Mouse (Mus musculus): Measurements from ENCODE around the gene Ripk1. TPM values are rescaled to one million over a fixed set of nuclear protein-coding genes. Genes with fewer than 3 reads are reported as not detected.

Gene Ripk1
- polyA plus RNA-seq (2016; fragmentation: Nextera tagmentation; extraction: Ambion mirVana): 12.7 and 15.6 TPM in 2 replicates

- peak within 1 kb of the TSS; percentile 92 for H3K27ac ChIP-seq
- no peaks in the 10 kb centered on the region for H3K27me3 ChIP-seq
- peak within 1 kb of the TSS; percentile 81 for H3K4me2 ChIP-seq
- H3K4me3 ChIP-seq (replicated peaks): peak within 1 kb of the TSS; percentile 97
- ATAC-seq (ENCODE audit: insufficient number of reproducible peaks, insufficient read depth, low FRiP score, low TSS enrichment, low read depth): peak; percentile 97
- H3K9ac ChIP-seq (replicated peaks): peak within 1 kb of the TSS; percentile 78
- H3K36me3 ChIP-seq: no peaks in the 10 kb centered on the region
- peaks cover 5% of the 10 kb centered on the region; the same call in 1 of the 2 replicates for H3K4me1 ChIP-seq (replicated peaks)
- under 1% methylated on average over 92 of the region's 92 CpGs for WGBS
- H3K9me3 ChIP-seq: no peaks in the 10 kb centered on the region
Measured at GRCm38 (mm10) chr13:34002058-34003006, at the start of gene Ripk1, which contains the start of gene Serpinb6a. Gene Ripk1, plus strand, starts transcription at chr13:34002363. Gene Serpinb6a, minus strand, starts transcription at chr13:34002794.

GRCm38 (mm10) chr13:33952947-33953346 lies 49.2 kb upstream of the Ripk1 start:
- no peak overlapping the region for H3K4me2 ChIP-seq
- H3K9ac ChIP-seq (replicated peaks): no peak overlapping the region
- no peak overlapping the region for H3K4me3 ChIP-seq (replicated peaks)
- no peaks in the 10 kb centered on the region for H3K36me3 ChIP-seq
- no peaks in the 10 kb centered on the region for H3K4me1 ChIP-seq (replicated peaks)
- no peaks in the 10 kb centered on the region for H3K27me3 ChIP-seq
- 74% methylated on average over 2 of the region's 2 CpGs for WGBS
- no peak overlapping the region for H3K27ac ChIP-seq
- no peak for ATAC-seq (ENCODE audit: insufficient number of reproducible peaks, insufficient read depth, low FRiP score, low TSS enrichment, low read depth)
- no peaks in the 10 kb centered on the region for H3K9me3 ChIP-seq

GRCm38 (mm10) chr13:33956571-33957421 lies 45.4 kb upstream of the Ripk1 start:
- no peak for ATAC-seq (ENCODE audit: insufficient number of reproducible peaks, insufficient read depth, low FRiP score, low TSS enrichment, low read depth)
- no peaks in the 10 kb centered on the region for H3K9me3 ChIP-seq
- no peak overlapping the region for H3K4me3 ChIP-seq (replicated peaks)
- 41% methylated on average over 6 of the region's 6 CpGs for whole genome bisulfite sequencing
- no peak overlapping the region for H3K4me2 ChIP-seq
- H3K4me1 ChIP-seq (replicated peaks): no peaks in the 10 kb centered on the region
- H3K9ac ChIP-seq (replicated peaks): no peak overlapping the region
- H3K27me3 ChIP-seq: no peaks in the 10 kb centered on the region
- H3K27ac ChIP-seq: no peak overlapping the region
- no peaks in the 10 kb centered on the region for H3K36me3 ChIP-seq

- no peak overlapping the region for H3K4me2 ChIP-seq
- no peaks in the 10 kb centered on the region for H3K9me3 ChIP-seq
- H3K27ac ChIP-seq: no peak overlapping the region
- no peaks in the 10 kb centered on the region for H3K4me1 ChIP-seq (replicated peaks)
- H3K27me3 ChIP-seq: no peaks in the 10 kb centered on the region
- no peak overlapping the region for H3K4me3 ChIP-seq (replicated peaks)
- no peaks in the 10 kb centered on the region for H3K36me3 ChIP-seq
- no peak overlapping the region for H3K9ac ChIP-seq (replicated peaks)
- WGBS: 82% methylated on average over 2 of the region's 2 CpGs
- no peak for ATAC-seq (ENCODE audit: insufficient number of reproducible peaks, insufficient read depth, low FRiP score, low TSS enrichment, low read depth)
Measured at GRCm38 (mm10) chr13:33959771-33960170, 42.4 kb upstream of the Ripk1 start.

GRCm38 (mm10) chr13:33964206-33965046 lies 37.7 kb upstream of the Ripk1 start, which contains the start of gene Nqo2:
Gene Nqo2, plus strand, starts transcription at chr13:33964687.
- peak; percentile 89 for ATAC-seq (ENCODE audit: insufficient number of reproducible peaks, insufficient read depth, low FRiP score, low TSS enrichment, low read depth)
- Histone ChIP-seq H3K9ac (replicated peaks) (peak within 1 kb of the TSS; percentile 60), H3K27ac (peak within 1 kb of the TSS; percentile 91), H3K36me3 (no peaks in the 10 kb centered on the region), H3K9me3 (no peaks in the 10 kb centered on the region), H3K27me3 (no peaks in the 10 kb centered on the region), H3K4me3 (replicated peaks) (peak within 1 kb of the TSS; percentile 58), H3K4me1 (replicated peaks) (peaks cover 7% of the 10 kb centered on the region; the same call in 1 of the 2 replicates), H3K4me2 (peak within 1 kb of the TSS; percentile 61)
- WGBS: 3% methylated on average over 22 of the region's 22 CpGs

GRCm38 (mm10) chr13:33965056-33966024 lies 36.8 kb upstream of the Ripk1 start:
- ATAC-seq (ENCODE audit: insufficient number of reproducible peaks, insufficient read depth, low FRiP score, low TSS enrichment, low read depth): no peak
- 29% methylated on average over 14 of the region's 14 CpGs for WGBS
- peak overlapping the region; percentile 60 for H3K9ac ChIP-seq (replicated peaks)
- peak overlapping the region; percentile 61 for H3K4me2 ChIP-seq
- no peaks in the 10 kb centered on the region for H3K27me3 ChIP-seq
- H3K27ac ChIP-seq: peak overlapping the region; percentile 91
- H3K36me3 ChIP-seq: no peaks in the 10 kb centered on the region
- H3K4me3 ChIP-seq (replicated peaks): peak overlapping the region; percentile 58
- peaks cover 7% of the 10 kb centered on the region; the same call in 1 of the 2 replicates for H3K4me1 ChIP-seq (replicated peaks)
- no peaks in the 10 kb centered on the region for H3K9me3 ChIP-seq

GRCm38 (mm10) chr13:33966025-33966412 lies 36.1 kb upstream of the Ripk1 start:
- Histone ChIP-seq H3K9ac (replicated peaks) (no peak overlapping the region), H3K36me3 (no peaks in the 10 kb centered on the region), H3K27me3 (no peaks in the 10 kb centered on the region), H3K4me1 (replicated peaks) (peaks cover 7% of the 10 kb centered on the region; the same call in 1 of the 2 replicates), H3K9me3 (no peaks in the 10 kb centered on the region), H3K4me2 (0 out of 2 replicates have a peak overlapping the region, but pooled peaks have one; percentile 61), H3K27ac (no peak overlapping the region), H3K4me3 (replicated peaks) (no peak overlapping the region)
- WGBS: 78% methylated on average over 4 of the region's 4 CpGs
- no peak for ATAC-seq (ENCODE audit: insufficient number of reproducible peaks, insufficient read depth, low FRiP score, low TSS enrichment, low read depth)

- no peak overlapping the region for H3K9ac ChIP-seq (replicated peaks)
- H3K36me3 ChIP-seq: no peaks in the 10 kb centered on the region
- no peak overlapping the region for H3K4me3 ChIP-seq (replicated peaks)
- H3K4me2 ChIP-seq: no peak overlapping the region
- no peaks in the 10 kb centered on the region for H3K27me3 ChIP-seq
- ATAC-seq (ENCODE audit: insufficient number of reproducible peaks, insufficient read depth, low FRiP score, low TSS enrichment, low read depth): no peak
- peaks cover 7% of the 10 kb centered on the region; the same call in 1 of the 2 replicates for H3K4me1 ChIP-seq (replicated peaks)
- no peaks in the 10 kb centered on the region for H3K9me3 ChIP-seq
- H3K27ac ChIP-seq: no peak overlapping the region
Measured at GRCm38 (mm10) chr13:33966574-33966973, 35.6 kb upstream of the Ripk1 start.

- H3K4me3 ChIP-seq (replicated peaks): no peak overlapping the region
- no peaks in the 10 kb centered on the region for H3K27me3 ChIP-seq
- peaks cover 4% of the 10 kb centered on the region; the same call in 1 of the 2 replicates for H3K36me3 ChIP-seq
- no peak overlapping the region for H3K27ac ChIP-seq
- 80% methylated on average over 5 of the region's 5 CpGs for WGBS
- H3K9me3 ChIP-seq: no peaks in the 10 kb centered on the region
- H3K9ac ChIP-seq (replicated peaks): no peak overlapping the region
- ATAC-seq (ENCODE audit: insufficient number of reproducible peaks, insufficient read depth, low FRiP score, low TSS enrichment, low read depth): no peak
- H3K4me1 ChIP-seq (replicated peaks): no peaks in the 10 kb centered on the region
- no peak overlapping the region for H3K4me2 ChIP-seq
Measured at GRCm38 (mm10) chr13:33989625-33990024, 12.5 kb upstream of the Ripk1 start.
